ENCODE assay signal across 10 mouse cellular contexts in genomic region chr5:37952096-37952495, GRCm38 (mm10).
A peak's percentile ranks its signal among the peaks of the same experiment; 100 is the strongest.
DNase-seq lines count a peak whose midpoint lies in the region; ATAC-seq and TF ChIP-seq lines count a peak whose summit lies in the region.
"Had no signal": no experiment of that assay in that cellular context is flagged by ENCODE, and none has a peak within 500 bp of the region (broad histone marks: within the 10 kb centered on the region; RNA-seq: fewer than 3 reads in every experiment).

No protein-coding gene starts in this region.

- H3K27ac ChIP-seq in forebrain, postnatal 0 days (ENCODE audit: low read depth, low read length): no peak overlapping the region
- no peak overlapping the region for H3K27ac ChIP-seq in forebrain, embryonic 13.5 days
- no peak overlapping the region for H3K27ac ChIP-seq in limb, embryonic 14.5 days (replicated peaks; ENCODE audit: low read depth, low read length)
- H3K27ac ChIP-seq: heart, embryonic 15.5 days; limb, embryonic 13.5 days had no signal

- no peaks in the 10 kb centered on the region for H3K36me3 ChIP-seq in forebrain, postnatal 0 days (ENCODE audit: insufficient read depth)
- H3K36me3 ChIP-seq in forebrain, embryonic 13.5 days (ENCODE audit: poor library complexity, severe bottlenecking): no peaks in the 10 kb centered on the region
- H3K36me3 ChIP-seq in limb, embryonic 14.5 days (ENCODE audit: control insufficient read depth, insufficient read depth, low read length): no peaks in the 10 kb centered on the region
- H3K36me3 ChIP-seq: heart, embryonic 15.5 days; limb, embryonic 13.5 days had no signal

- no peak for ATAC-seq in forebrain, postnatal 0 days
- ATAC-seq in forebrain, embryonic 13.5 days: no peak
- no peak for ATAC-seq in limb, embryonic 14.5 days (ENCODE audit: low FRiP score, low read depth)
- no peak for ATAC-seq in inflammation-experienced regulatory T-cells, adult 6 months

- no peaks in the 10 kb centered on the region for H3K4me1 ChIP-seq in forebrain, postnatal 0 days (ENCODE audit: insufficient read depth)
- H3K4me1 ChIP-seq in forebrain, embryonic 13.5 days: no peaks in the 10 kb centered on the region
- peaks cover 2% of the 10 kb centered on the region; the same call in 1 of the 2 replicates for H3K4me1 ChIP-seq in lung, adult 2 months (ENCODE audit: control insufficient read depth, insufficient read depth, low read length)
- H3K4me1 ChIP-seq in limb, embryonic 14.5 days (ENCODE audit: control insufficient read depth, insufficient read depth, low read length): no peaks in the 10 kb centered on the region
- H3K4me1 ChIP-seq: heart, embryonic 15.5 days; limb, embryonic 13.5 days had no signal

- no peaks in the 10 kb centered on the region for H3K27me3 ChIP-seq in forebrain, postnatal 0 days (ENCODE audit: insufficient read depth, low read length)
- no peaks in the 10 kb centered on the region for H3K27me3 ChIP-seq in forebrain, embryonic 13.5 days
- H3K27me3 ChIP-seq in limb, embryonic 14.5 days (ENCODE audit: control insufficient read depth, insufficient read depth, low read length): no peaks in the 10 kb centered on the region
- H3K27me3 ChIP-seq: heart, embryonic 15.5 days; limb, embryonic 13.5 days had no signal

- H3K4me3 ChIP-seq in forebrain, postnatal 0 days (ENCODE audit: low read depth, low read length): no peak overlapping the region
- no peak overlapping the region for H3K4me3 ChIP-seq in forebrain, embryonic 13.5 days
- no peak overlapping the region for H3K4me3 ChIP-seq in lung, adult 2 months (replicated peaks; ENCODE audit: extremely low read depth, low read depth, low read length)
- H3K4me3 ChIP-seq in limb, embryonic 14.5 days (replicated peaks; ENCODE audit: low read length): no peak overlapping the region
- H3K4me3 ChIP-seq: heart, embryonic 15.5 days; limb, embryonic 13.5 days had no signal

- TF ChIP-seq POLR2A in lung, adult 2 months (IDR thresholded peaks at IDR 0.05; ENCODE audit: borderline replicate concordance, extremely low read depth, low read depth, low read length): no peak
- TF ChIP-seq POLR2A in limb, embryonic 14.5 days (IDR thresholded peaks at IDR 0.05; ENCODE audit: borderline replicate concordance, extremely low read depth, insufficient read depth, insufficient read length): no peak

- WGBS in forebrain, postnatal 0 days: 0% methylated on average over 1 of the region's 1 CpGs
- 0% methylated on average over 1 of the region's 1 CpGs for WGBS in forebrain, embryonic 13.5 days
- 7% methylated on average over 1 of the region's 1 CpGs for WGBS in lung, adult 2 months
- WGBS in limb, embryonic 14.5 days: 0% methylated on average over 1 of the region's 1 CpGs

- H3K9me3 ChIP-seq in forebrain, postnatal 0 days (ENCODE audit: low read length): no peaks in the 10 kb centered on the region
- no peaks in the 10 kb centered on the region for H3K9me3 ChIP-seq in forebrain, embryonic 13.5 days (replicated peaks)
- H3K9me3 ChIP-seq in limb, embryonic 14.5 days (ENCODE audit: control insufficient read depth, low read length): no peaks in the 10 kb centered on the region
- H3K9me3 ChIP-seq: heart, embryonic 15.5 days; limb, embryonic 13.5 days had no signal

- H3K9ac ChIP-seq in forebrain, postnatal 0 days: no peak overlapping the region
- no peak overlapping the region for H3K9ac ChIP-seq in forebrain, embryonic 13.5 days
- H3K9ac ChIP-seq in limb, embryonic 14.5 days (ENCODE audit: low read depth, low read length, severe bottlenecking): no peak overlapping the region
- H3K9ac ChIP-seq: heart, embryonic 15.5 days; limb, embryonic 13.5 days had no signal

- peak; percentile 50 for TF ChIP-seq CTCF in forebrain, postnatal 0 days (IDR thresholded peaks at IDR 0.05; ENCODE audit: low read depth)
- no peak for TF ChIP-seq CTCF in lung, adult 2 months (IDR thresholded peaks at IDR 0.05; ENCODE audit: insufficient read depth, low read length)

- DNase-seq in forebrain, postnatal 0 days: peak; percentile 16
- peak; percentile 14 for DNase-seq in lung, postnatal 10 days
- DNase-seq in lung, adult 2 months: no peak
- peak; percentile 10 for DNase-seq in cerebellum, adult 8-10 months
- DNase-seq in limb, embryonic 14.5 days (ENCODE audit: low spot score): peak; percentile 28
- DNase-seq in gastrocnemius, adult 18-20 months (ENCODE audit: low spot score): no peak

- H3K4me2 ChIP-seq in forebrain, postnatal 0 days (ENCODE audit: low read depth): no peak overlapping the region
- no peak overlapping the region for H3K4me2 ChIP-seq in forebrain, embryonic 13.5 days
- no peak overlapping the region for H3K4me2 ChIP-seq in limb, embryonic 14.5 days (replicated peaks; ENCODE audit: low read depth, low read length, severe bottlenecking)
- H3K4me2 ChIP-seq: heart, embryonic 15.5 days; limb, embryonic 13.5 days had no signal

Comparison
In these comparisons a context has a peak if more than half of its experiments do, and no peak if none do; other contexts are left out.
1. DNase-seq: peak in forebrain, postnatal 0 days (single experiment), lung, postnatal 10 days (single experiment), cerebellum, adult 8-10 months (single experiment) and limb, embryonic 14.5 days (single experiment); none in lung, adult 2 months (single experiment) and gastrocnemius, adult 18-20 months (single experiment).